Mouse (Mus musculus) MEL (cell line): Measurements from ENCODE around the gene Ptgir. TPM values are rescaled to one million over a fixed set of nuclear protein-coding genes. Genes with fewer than 3 reads are reported as not detected.

ENCODE experiments used
- DNase-seq: peaks from one replicate; pipeline ENCODE4 v3.0.0; 2011; ENCODE audit warnings: low read depth, low spot score
- H3K27ac ChIP-seq: 2 replicates; pipeline ENCODE4 v1.5.1; 2012; ENCODE audit warnings: low read depth, mild to moderate bottlenecking, control low read depth, low read length, moderate library complexity; ENCODE audit not compliant: control insufficient read depth
- H3K27me3 ChIP-seq, 2 experiments: fragments of 150-350 bp in 1 of 2; sonication (generic) in 1 of 2; 2 replicates each; pipeline ENCODE4 v1.6.1; 2012; ENCODE audit warnings: low read length in 2 of 2, mild to moderate bottlenecking in 2 of 2, improper control_type of control experiment in 1 of 2, moderate library complexity in 1 of 2; ENCODE audit not compliant: insufficient read depth in 2 of 2, control insufficient read depth in 1 of 2
- H3K36me3 ChIP-seq, 2 experiments: 2 replicates each; pipeline ENCODE4 v1.6.1; 2012 to 2014; ENCODE audit warnings: low read length in 2 of 2, improper control_type of control experiment in 1 of 2, inconsistent platforms in 1 of 2, mild to moderate bottlenecking in 1 of 2; ENCODE audit not compliant: insufficient read depth in 2 of 2, control insufficient read depth in 1 of 2
- H3K4me1 ChIP-seq, 2 experiments: fragments of 150-350 bp in 1 of 2; sonication (generic) in 1 of 2; 2 replicates each; pipeline ENCODE4 v1.6.1; 2012; ENCODE audit warnings: low read length in 2 of 2, improper control_type of control experiment in 1 of 2, mild to moderate bottlenecking in 1 of 2; ENCODE audit not compliant: insufficient read depth in 2 of 2, control insufficient read depth in 1 of 2
- H3K4me3 ChIP-seq, 2 experiments: fragments of 150-350 bp in 1 of 2; sonication (generic) in 1 of 2; 2 replicates each; pipeline ENCODE4 v1.5.1; 2012; ENCODE audit warnings: low read depth in 2 of 2, low read length in 2 of 2, mild to moderate bottlenecking in 2 of 2, moderate library complexity in 2 of 2, control low read depth in 1 of 2, improper control_type of control experiment in 1 of 2; ENCODE audit not compliant: control insufficient read depth in 1 of 2, insufficient read depth in 1 of 2
- H3K79me2 ChIP-seq: 2 replicates; pipeline ENCODE4 v1.6.1; 2012; ENCODE audit warnings: mild to moderate bottlenecking, low read length, moderate library complexity; ENCODE audit not compliant: control insufficient read depth, poor library complexity, insufficient read depth
- H3K9ac ChIP-seq: 2 replicates; pipeline ENCODE4 v1.6.1; 2012; ENCODE audit warnings: low read depth, mild to moderate bottlenecking, control low read depth, low read length, moderate library complexity; ENCODE audit not compliant: control insufficient read depth, poor library complexity, severe bottlenecking
- H3K9me3 ChIP-seq: fragments of 150-350 bp; sonication (generic); replicated peaks from 2 replicates; pipeline ENCODE4 v1.6.1; 2012; ENCODE audit warnings: mild to moderate bottlenecking, low read length, improper control_type of control experiment, moderate library complexity; ENCODE audit not compliant: insufficient read depth
- CHD2 ChIP-seq: IDR thresholded peaks from 2 replicates; pipeline ENCODE4 v1.6.1; 2011; ENCODE audit warnings: low read length, improper control_type of control experiment
- ETS1 ChIP-seq: IDR thresholded peaks from 2 replicates; pipeline ENCODE4 v1.6.1; 2012; ENCODE audit warnings: low read depth, mild to moderate bottlenecking, inconsistent platforms, low read length, improper control_type of control experiment, moderate library complexity
- GATA1 ChIP-seq: IDR thresholded peaks from 2 replicates; pipeline ENCODE4 v1.6.1; 2011; ENCODE audit warnings: low read depth, low read length, improper control_type of control experiment
- HCFC1 ChIP-seq: IDR thresholded peaks from 2 replicates; pipeline ENCODE4 v1.6.1; 2012; ENCODE audit warnings: low read depth, mild to moderate bottlenecking, inconsistent platforms, low read length, improper control_type of control experiment, moderate library complexity
- JUND ChIP-seq: IDR thresholded peaks from 2 replicates; pipeline ENCODE4 v1.6.1; 2011; ENCODE audit warnings: low read depth, mild to moderate bottlenecking, improper control_type of control experiment, low read length
- KAT2A ChIP-seq: conservative IDR thresholded peaks from 2 replicates; pipeline ENCODE4 v1.6.1; 2012; ENCODE audit warnings: low read depth, low read length, improper control_type of control experiment, inconsistent platforms
- MAFK ChIP-seq: IDR thresholded peaks from 2 replicates; pipeline ENCODE4 v1.6.1; 2011; ENCODE audit warnings: low read depth, mild to moderate bottlenecking, low read length, improper control_type of control experiment, borderline replicate concordance
- MEF2A ChIP-seq: IDR thresholded peaks from 2 replicates; pipeline ENCODE4 v1.6.1; 2014; ENCODE audit warnings: low read depth, mild to moderate bottlenecking, inconsistent platforms, low read length, improper control_type of control experiment; ENCODE audit not compliant: poor library complexity, insufficient replicate concordance, severe bottlenecking; ENCODE audit errors: extremely low read depth
- NRF1 ChIP-seq: IDR thresholded peaks from 2 replicates; pipeline ENCODE4 v1.6.1; 2014; ENCODE audit warnings: low read depth, mild to moderate bottlenecking, inconsistent platforms, low read length, improper control_type of control experiment, moderate library complexity; ENCODE audit not compliant: poor library complexity, insufficient read depth, severe bottlenecking
- POLR2A ChIP-seq, 2 experiments: IDR thresholded peaks; 2 replicates each; pipeline ENCODE4 v1.6.1; 2011 to 2012; ENCODE audit warnings: low read length in 2 of 2, mild to moderate bottlenecking in 2 of 2, control low read depth in 1 of 2, improper control_type of control experiment in 1 of 2, low read depth in 1 of 2, moderate library complexity in 1 of 2; ENCODE audit not compliant: control insufficient read depth in 1 of 2, insufficient read depth in 1 of 2, poor library complexity in 1 of 2
- RCOR1 ChIP-seq: IDR thresholded peaks from 2 replicates; pipeline ENCODE4 v1.6.1; 2012; ENCODE audit warnings: low read depth, mild to moderate bottlenecking, inconsistent platforms, low read length, improper control_type of control experiment
- SIN3A ChIP-seq: IDR thresholded peaks from 2 replicates; pipeline ENCODE4 v1.6.1; 2012; ENCODE audit warnings: low read length, improper control_type of control experiment, inconsistent platforms
- TAL1 ChIP-seq: IDR thresholded peaks from 2 replicates; pipeline ENCODE4 v1.6.1; 2012; ENCODE audit warnings: mild to moderate bottlenecking, inconsistent platforms, low read length, moderate library complexity, mixed read lengths
- UBTF ChIP-seq: IDR thresholded peaks from 2 replicates; pipeline ENCODE4 v1.6.1; 2012; ENCODE audit warnings: low read depth, mild to moderate bottlenecking, inconsistent platforms, low read length, improper control_type of control experiment, moderate library complexity, borderline replicate concordance; ENCODE audit not compliant: insufficient read depth
- USF1 ChIP-seq: IDR thresholded peaks from 2 replicates; pipeline ENCODE4 v1.6.1; 2014; ENCODE audit warnings: low read depth, mild to moderate bottlenecking, inconsistent platforms, low read length, improper control_type of control experiment, moderate library complexity
- ZC3H11A ChIP-seq: IDR thresholded peaks from 2 replicates; pipeline ENCODE4 v1.6.1; 2012; ENCODE audit warnings: low read depth, mild to moderate bottlenecking, inconsistent platforms, low read length, improper control_type of control experiment
- ZKSCAN1 ChIP-seq: IDR thresholded peaks from 2 replicates; pipeline ENCODE4 v1.6.1; 2012; ENCODE audit warnings: low read depth, mild to moderate bottlenecking, inconsistent platforms, low read length, improper control_type of control experiment, moderate library complexity
- ZMIZ1 ChIP-seq: IDR thresholded peaks from 2 replicates; pipeline ENCODE4 v1.6.1; 2012; ENCODE audit warnings: low read depth, mild to moderate bottlenecking, inconsistent platforms, low read length, improper control_type of control experiment, moderate library complexity
- ZNF384 ChIP-seq: IDR thresholded peaks from 2 replicates; pipeline ENCODE4 v1.6.1; 2012; ENCODE audit warnings: low read depth, mild to moderate bottlenecking, inconsistent platforms, low read length, improper control_type of control experiment
- polyA plus RNA-seq, 2 experiments: library from polyadenylated mRNA; stranded (reverse) in 1 of 2; unstranded in 1 of 2; fragments of >175 nt in 1 of 2; fragments of >200 nt in 1 of 2; gene quantifications; 2 replicates each; pipeline versions ENCODE4 v1.2.1 to v1.2.4; 2012; ENCODE audit warnings: low replicate concordance in 2 of 2, low read depth in 1 of 2; ENCODE audit not compliant: insufficient read length in 2 of 2, insufficient read depth in 1 of 2, missing spikeins in 1 of 2
- total RNA-seq: library from RNA; depleted of rRNA; stranded (reverse); fragments of 300-350 nt; gene quantifications from 2 replicates; pipeline ENCODE4 v1.2.3, GENCODE M21; 2012

Gene Ptgir
- total and polyA plus RNA-seq, 3 experiments, result 22.8 to 23.7 TPM; not detected in 1

GRCm38 (mm10) chr7:16955712-16956111 lies 49.4 kb downstream of the Ptgir start:
- peak; percentile 30 for DNase-seq
- Histone ChIP-seq H3K4me1 (peaks cover 0 to 5% of the 10 kb centered on the region in 2 experiments; a peak in 2 of 4 replicates), H3K79me2 (no peaks in the 10 kb centered on the region), H3K9me3 (no peaks in the 10 kb centered on the region), H3K4me3 (no peak overlapping the region), H3K27ac (no peak overlapping the region), H3K9ac (no peak overlapping the region), H3K27me3 (no peaks in the 10 kb centered on the region), H3K36me3 (no peaks in the 10 kb centered on the region; a peak in 1 of 4 replicates)
- no peak for TF ChIP-seq POLR2A (IDR thresholded peaks at IDR 0.05; ENCODE audit: control insufficient read depth in 1 of 2, insufficient read depth in 1 of 2, low read depth in 1 of 2, low read length in 2 of 2, poor library complexity in 1 of 2)
- peak; percentile 67 for TF ChIP-seq RCOR1
- TF ChIP-seq ETS1, result no peak
- peak; percentile 35 for TF ChIP-seq ZNF384
- no peak for TF ChIP-seq SIN3A
- no peak for TF ChIP-seq JUND
- no peak for TF ChIP-seq HCFC1
- TF ChIP-seq ZMIZ1, result no peak
- no peak for TF ChIP-seq MEF2A

DNA sequence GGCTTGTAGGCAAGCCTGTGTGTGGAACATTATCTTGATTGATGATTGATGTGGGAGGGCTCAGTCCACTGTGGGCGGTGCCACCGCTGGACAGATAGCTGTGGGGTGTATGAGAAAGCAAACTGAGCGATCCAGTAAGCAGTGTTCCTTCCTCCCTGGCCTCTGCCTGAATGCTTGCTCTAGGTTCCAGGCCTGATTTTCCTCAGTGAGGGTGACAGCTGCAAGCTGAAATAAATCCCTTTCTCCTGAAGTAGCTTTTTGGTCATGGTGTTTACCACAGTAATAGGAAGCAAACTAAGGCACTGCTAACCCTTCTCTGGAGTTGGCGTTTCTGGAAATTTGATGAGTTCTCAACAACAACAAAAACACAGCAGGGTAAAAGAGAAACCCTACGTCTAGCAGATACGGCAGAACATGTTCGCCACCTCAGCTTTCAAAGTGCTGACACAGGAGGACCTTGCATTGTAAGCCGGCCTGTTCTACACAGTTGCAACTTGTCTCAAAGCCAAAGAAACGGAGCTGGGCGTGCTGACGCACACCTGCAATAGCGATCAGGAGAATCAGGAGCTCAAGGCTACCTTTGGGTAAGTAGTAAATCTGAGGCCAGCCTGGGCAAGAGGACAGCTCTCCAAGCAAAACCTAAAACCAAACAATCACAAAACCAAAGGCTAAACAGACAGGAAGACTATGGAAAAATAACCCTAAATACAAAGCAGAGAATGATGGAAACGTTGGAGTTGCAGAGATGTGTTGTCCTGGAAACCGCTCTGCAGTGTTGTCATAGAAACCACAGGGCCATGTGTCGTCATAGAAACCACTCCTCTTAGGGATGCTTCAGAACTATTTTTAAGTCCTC lies 50.3 kb downstream of the Ptgir start:
- no peak for DNase-seq
- no peak overlapping the region for H3K4me3 ChIP-seq
- no peak for TF ChIP-seq USF1
- no peak for TF ChIP-seq TAL1
- TF ChIP-seq RCOR1, result no peak
- TF ChIP-seq ZKSCAN1, result no peak
- no peak for TF ChIP-seq ZC3H11A
- no peak for TF ChIP-seq CHD2
- TF ChIP-seq UBTF, result no peak
- no peak for TF ChIP-seq SIN3A
- no peak for TF ChIP-seq NRF1
- TF ChIP-seq KAT2A, result no peak
- no peak for TF ChIP-seq MAFK
- TF ChIP-seq HCFC1, result no peak
- no peak for TF ChIP-seq GATA1
- no peak for TF ChIP-seq ETS1
- TF ChIP-seq, all 39 proteins: peak for 0
- Histone ChIP-seq H3K9ac (no peak overlapping the region), H3K36me3 (no peaks in the 10 kb centered on the region; a peak in 1 of 4 replicates), H3K4me1 (peaks cover 0 to 5% of the 10 kb centered on the region in 2 experiments; a peak in 2 of 4 replicates), H3K9me3 (no peaks in the 10 kb centered on the region), H3K27me3 (no peaks in the 10 kb centered on the region), H3K79me2 (no peaks in the 10 kb centered on the region), H3K27ac (no peak overlapping the region)
